Mouse (Mus musculus) thymus, postnatal 10 days (tissue): ENCODE results near the gene Mospd2.

Experiments
- DNase-seq, 2 experiments: peaks; one replicate each; pipeline ENCODE4 v3.0.0; 2021; ENCODE audit warnings: low spot score in 2 of 2

The Mospd2 gene

GRCm38 (mm10) chrX:164980193-164980775 is at the start of gene Mospd2, which contains the start of gene Fancb:
TSS of gene Mospd2 (minus strand) at chrX:164980375.
TSS of gene Fancb (plus strand) at chrX:164980592.
- peak; percentile 57 to 77 for DNase-seq

GRCm38 (mm10) chrX:165004779-165005324 is 24.7 kb upstream of the Mospd2 start, which contains the start of gene Gm17604:
TSS of gene Gm17604 (minus strand) at chrX:165004829.
- DNase-seq, result no peak

GRCm38 (mm10) chrX:165003141-165003540 is 23.0 kb upstream of the Mospd2 start:
- DNase-seq, result no peak

- no peak for DNase-seq
Observed at GRCm38 (mm10) chrX:164978866-164979265, 1.3 kb downstream of the Mospd2 start.

- DNase-seq, result no peak
Observed at GRCm38 (mm10) chrX:164971206-164971605, 9.0 kb downstream of the Mospd2 start.

- no peak for DNase-seq
Observed at GRCm38 (mm10) chrX:164965750-164966448, 14.3 kb downstream of the Mospd2 start.

- no peak for DNase-seq
Observed at GRCm38 (mm10) chrX:164952601-164953375, 27.4 kb downstream of the Mospd2 start.

GRCm38 (mm10) chrX:164951858-164952576 is 28.2 kb downstream of the Mospd2 start:
- DNase-seq, result no peak

GRCm38 (mm10) chrX:164941540-164941939 is 38.6 kb downstream of the Mospd2 start:
- no peak for DNase-seq

GRCm38 (mm10) chrX:164912993-164913392 is 67.2 kb downstream of the Mospd2 start:
- DNase-seq, result no peak

- no peak for DNase-seq
Observed at GRCm38 (mm10) chrX:164912186-164912585, 68.0 kb downstream of the Mospd2 start.

- DNase-seq, result no peak
Observed at GRCm38 (mm10) chrX:164901847-164902246, 78.3 kb downstream of the Mospd2 start.

GRCm38 (mm10) chrX:164899805-164900204 is 80.4 kb downstream of the Mospd2 start:
- no peak for DNase-seq

- no peak for DNase-seq
Observed at GRCm38 (mm10) chrX:164886260-164886659, 93.9 kb downstream of the Mospd2 start.
